Mouse (Mus musculus) adipose tissue, adult 10 weeks (tissue): ENCODE data around the gene Gm7271. TPM values are rescaled to one million over a fixed set of nuclear protein-coding genes. Genes with fewer than 3 reads are reported as not detected.

Experiments used
- polyA plus RNA-seq: library from polyadenylated mRNA; stranded (reverse); fragments of 350-450 nt; fragmentation: Illumina TruSeq; extraction: RNeasy Lipid Tissue Mini Kit (QIAGEN cat#74804); gene quantifications from one replicate; pipeline ENCODE4 v1.2.3, GENCODE M21; 2014; ENCODE audit warnings: low read depth, low replicate concordance

Gene Gm7271
- not detected for polyA plus RNA-seq

DNA sequence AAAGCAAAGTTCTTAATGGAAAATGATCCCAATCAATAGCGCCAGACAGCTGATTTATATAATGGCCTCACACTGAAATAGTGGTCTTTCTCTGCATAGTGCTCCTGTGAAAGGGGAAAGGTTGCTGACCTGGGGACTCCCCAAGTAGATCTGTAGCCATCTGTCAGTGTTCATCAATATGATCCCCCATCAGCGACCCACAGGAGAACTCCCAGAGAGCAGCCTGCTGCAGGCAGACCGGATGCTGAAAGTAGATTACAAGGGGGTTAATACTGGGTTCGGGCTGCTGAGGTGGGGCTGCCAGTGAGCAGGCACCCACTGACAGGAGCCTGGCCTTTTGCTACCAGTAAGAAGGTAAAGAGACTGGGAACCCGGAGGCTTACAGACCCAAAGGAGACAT is at the start of gene Gm7271:
TSS of gene Gm7271 (plus strand) at position 230 of the 400 bp plus-strand sequence.

DNA sequence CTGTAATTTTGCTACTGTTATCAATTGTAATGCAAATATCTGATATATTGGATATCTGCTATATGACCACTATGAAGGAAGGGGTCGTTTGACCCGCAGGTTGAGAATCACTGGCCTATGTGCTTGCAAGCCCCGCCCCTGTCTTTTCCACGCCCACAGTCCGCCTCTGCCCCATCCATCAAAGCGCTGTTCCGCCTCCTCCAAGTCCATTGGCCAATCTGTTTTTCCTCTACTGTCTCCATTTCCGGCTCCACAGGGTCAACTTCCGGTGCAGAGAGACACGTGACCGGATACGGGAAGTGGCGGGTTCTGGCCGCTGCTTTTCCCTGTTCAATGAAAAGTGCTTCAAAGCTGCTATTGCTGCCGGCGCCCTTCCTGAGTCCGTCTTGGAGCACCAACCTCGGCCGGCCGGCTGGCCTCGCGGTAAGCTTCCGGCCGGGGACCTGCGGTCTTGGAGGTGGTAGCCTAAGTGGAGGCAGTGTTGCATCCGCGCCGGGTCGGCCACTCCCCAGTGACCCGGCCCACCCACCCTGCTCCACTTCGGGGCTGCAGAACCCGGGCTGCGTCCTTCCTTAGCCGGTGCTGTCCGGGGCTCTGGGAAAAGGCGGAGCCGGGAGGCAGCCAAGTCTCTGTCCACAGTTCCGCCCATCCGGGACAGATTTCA is 45.3 kb downstream of the Gm7271 start, which contains the start of gene Exoc1:
TSS of gene Exoc1 (plus strand) at position 272 of the 664 bp plus-strand sequence.

Other genes with a start within 250 kb of the Gm7271 start
- gene Clock, start 179.2 kb upstream of the Gm7271 start, polyA plus RNA-seq: 15.0 TPM
- gene Pdcl2, start 152.9 kb upstream of the Gm7271 start, polyA plus RNA-seq: 13.0 TPM
- gene Nmu, start 120.3 kb upstream of the Gm7271 start, polyA plus RNA-seq: not detected
- gene Exoc1, start 45.3 kb downstream of the Gm7271 start, polyA plus RNA-seq: 39.1 TPM
- gene Cep135, start 104.7 kb downstream of the Gm7271 start, polyA plus RNA-seq: 4.2 TPM
- 7.2 TPM for gene C530008M17Rik, start 172.5 kb downstream of the Gm7271 start, polyA plus RNA-seq